Mouse (Mus musculus): ENCODE results near the gene Llgl2. TPM values are rescaled to one million over a fixed set of nuclear protein-coding genes. Genes with fewer than 3 reads are reported as not detected.

The Llgl2 gene
- polyA plus RNA-seq, 1 experiment, result 0.43 TPM

DNA sequence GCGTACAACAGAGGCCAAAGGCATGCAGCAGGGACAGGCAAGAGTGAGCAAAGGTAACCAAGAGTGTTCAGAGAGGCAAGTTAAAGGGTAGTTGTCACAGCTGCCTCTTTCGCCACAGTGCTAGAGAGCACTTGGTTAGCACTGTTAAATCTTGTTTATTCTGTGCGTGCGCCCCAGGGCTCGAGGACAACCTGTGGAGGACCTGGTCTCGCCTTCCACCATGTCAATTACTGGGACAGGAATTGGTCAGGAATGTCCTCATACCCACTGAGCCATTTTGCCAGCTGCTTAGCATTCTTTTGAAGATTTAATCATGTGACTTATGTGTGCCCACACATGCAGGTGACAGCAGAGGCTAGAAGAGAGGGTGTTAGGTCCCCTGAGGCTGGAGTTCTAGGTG, 65.3 kb downstream of the Llgl2 start:
- TF ChIP-seq REST (IDR thresholded peaks at IDR 0.05; ENCODE audit: insufficient read depth, insufficient read length), result no peak
- no peak for TF ChIP-seq USF1 (IDR thresholded peaks at IDR 0.05; ENCODE audit: low read depth)
- no peak for TF ChIP-seq MAX (IDR thresholded peaks at IDR 0.05; ENCODE audit: low read depth)
- TF ChIP-seq TCF12 (IDR thresholded peaks at IDR 0.05; ENCODE audit: insufficient read depth, poor library complexity, severe bottlenecking), result no peak
- no peak for TF ChIP-seq MYOG (IDR thresholded peaks at IDR 0.05; ENCODE audit: control insufficient read depth in 1 of 3, insufficient read depth in 1 of 3, insufficient read length in 2 of 3, low read depth in 2 of 3)
- no peak for TF ChIP-seq MYOD1 (IDR thresholded peaks at IDR 0.05; ENCODE audit: control insufficient read depth in 1 of 3, insufficient read length in 2 of 3, low read depth in 2 of 3)
- no peak for TF ChIP-seq CEBPB (IDR thresholded peaks at IDR 0.05; ENCODE audit: insufficient read depth, poor library complexity, severe bottlenecking)
- no peak for TF ChIP-seq POLR2A (IDR thresholded peaks at IDR 0.05; ENCODE audit: insufficient read length, low read depth)
- TF ChIP-seq SRF (IDR thresholded peaks at IDR 0.05; ENCODE audit: control insufficient read depth, insufficient read length, low read depth), result no peak
- no peak for TF ChIP-seq TCF3 (IDR thresholded peaks at IDR 0.05; ENCODE audit: insufficient read length, low read depth)
- TF ChIP-seq E2F4 (IDR thresholded peaks at IDR 0.05; ENCODE audit: insufficient read depth), result no peak
- no peak for TF ChIP-seq POLR2AphosphoS2 (IDR thresholded peaks at IDR 0.05; ENCODE audit: insufficient read length, low read depth)
- Histone ChIP-seq H3K27me3 (ENCODE audit: control insufficient read depth, insufficient read depth, insufficient read length) (peaks cover 39% of the 10 kb centered on the region), H3K36me3 (ENCODE audit: control insufficient read depth, insufficient read depth) (no peaks in the 10 kb centered on the region), H3K79me2 (ENCODE audit: control insufficient read depth, insufficient read depth) (no peaks in the 10 kb centered on the region), H3K4me3 (no peak overlapping the region), H3ac (ENCODE audit: control insufficient read depth, insufficient read length) (no peak overlapping the region), H3K4me2 (ENCODE audit: low read depth) (no peak overlapping the region)

DNA sequence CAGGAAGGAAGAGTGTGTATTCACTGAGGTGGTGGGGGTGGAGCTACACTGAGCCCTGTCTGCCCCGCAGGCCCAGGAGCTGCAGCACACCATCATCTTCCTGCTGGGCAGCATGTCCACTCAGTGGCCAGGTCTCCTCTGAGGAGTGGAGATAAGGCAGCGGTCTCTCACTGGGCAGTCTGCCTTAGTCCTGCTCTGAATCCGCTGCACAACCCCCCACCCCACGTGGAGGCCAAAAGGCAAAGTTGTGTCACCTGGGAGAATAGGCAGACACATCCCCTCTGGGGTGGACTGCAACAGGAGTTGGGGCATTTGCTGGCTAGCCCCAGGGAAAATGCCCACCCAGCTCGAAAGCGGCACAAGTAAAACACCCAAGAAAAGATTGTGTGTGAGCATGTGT, 68.4 kb downstream of the Llgl2 start:
- TF ChIP-seq POLR2A (IDR thresholded peaks at IDR 0.05; ENCODE audit: insufficient read length, low read depth) (no peak), E2F4 (IDR thresholded peaks at IDR 0.05; ENCODE audit: insufficient read depth) (no peak), MYOD1 (IDR thresholded peaks at IDR 0.05; ENCODE audit: control insufficient read depth in 1 of 3, insufficient read length in 2 of 3, low read depth in 2 of 3) (no peak), REST (IDR thresholded peaks at IDR 0.05; ENCODE audit: insufficient read depth, insufficient read length) (no peak), TCF12 (IDR thresholded peaks at IDR 0.05; ENCODE audit: insufficient read depth, poor library complexity, severe bottlenecking) (no peak), USF1 (IDR thresholded peaks at IDR 0.05; ENCODE audit: low read depth) (no peak), MAX (IDR thresholded peaks at IDR 0.05; ENCODE audit: low read depth) (no peak), POLR2AphosphoS2 (IDR thresholded peaks at IDR 0.05; ENCODE audit: insufficient read length, low read depth) (no peak), MYOG (IDR thresholded peaks at IDR 0.05; ENCODE audit: control insufficient read depth in 1 of 3, insufficient read depth in 1 of 3, insufficient read length in 2 of 3, low read depth in 2 of 3) (no peak), SRF (IDR thresholded peaks at IDR 0.05; ENCODE audit: control insufficient read depth, insufficient read length, low read depth) (no peak), TCF3 (IDR thresholded peaks at IDR 0.05; ENCODE audit: insufficient read length, low read depth) (no peak), CEBPB (IDR thresholded peaks at IDR 0.05; ENCODE audit: insufficient read depth, poor library complexity, severe bottlenecking) (no peak)
- Histone ChIP-seq H3ac (ENCODE audit: control insufficient read depth, insufficient read length) (no peak overlapping the region), H3K36me3 (ENCODE audit: control insufficient read depth, insufficient read depth) (no peaks in the 10 kb centered on the region), H3K27me3 (ENCODE audit: control insufficient read depth, insufficient read depth, insufficient read length) (peaks cover 12% of the 10 kb centered on the region), H3K4me2 (ENCODE audit: low read depth) (no peak overlapping the region), H3K4me3 (no peak overlapping the region), H3K79me2 (ENCODE audit: control insufficient read depth, insufficient read depth) (no peaks in the 10 kb centered on the region)

DNA sequence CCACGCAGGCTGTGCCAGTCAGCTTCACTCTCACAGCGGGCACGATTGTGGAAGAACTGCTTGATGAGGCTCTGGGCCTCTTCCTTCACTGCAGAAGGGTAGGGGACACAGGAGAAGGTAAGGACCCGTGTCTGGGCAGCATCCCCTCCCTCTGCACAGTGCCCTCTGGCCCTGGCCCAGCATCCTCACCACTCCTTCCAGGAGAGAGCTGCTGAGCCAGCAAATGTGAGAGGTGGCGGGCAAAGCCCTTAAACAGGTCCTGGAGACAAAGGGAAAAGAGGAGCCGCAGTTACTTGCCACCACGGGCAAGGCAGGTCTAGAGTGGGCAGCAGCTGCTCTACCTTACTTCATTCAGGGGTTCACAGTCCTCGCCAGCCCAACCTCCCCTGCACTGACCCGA, 69.2 kb downstream of the Llgl2 start:
- H3K27me3 ChIP-seq (ENCODE audit: control insufficient read depth, insufficient read depth, insufficient read length), result peaks cover 10% of the 10 kb centered on the region
- no peaks in the 10 kb centered on the region for H3K36me3 ChIP-seq (ENCODE audit: control insufficient read depth, insufficient read depth)
- no peak overlapping the region for H3K4me3 ChIP-seq
- no peak overlapping the region for H3ac ChIP-seq (ENCODE audit: control insufficient read depth, insufficient read length)
- H3K79me2 ChIP-seq (ENCODE audit: control insufficient read depth, insufficient read depth), result no peaks in the 10 kb centered on the region
- no peak for TF ChIP-seq E2F4 (IDR thresholded peaks at IDR 0.05; ENCODE audit: insufficient read depth)
- no peak for TF ChIP-seq MYOD1 (IDR thresholded peaks at IDR 0.05; ENCODE audit: control insufficient read depth in 1 of 3, insufficient read length in 2 of 3, low read depth in 2 of 3)
- no peak for TF ChIP-seq MAX (IDR thresholded peaks at IDR 0.05; ENCODE audit: low read depth)
- H3K4me2 ChIP-seq (ENCODE audit: low read depth), result no peak overlapping the region

DNA sequence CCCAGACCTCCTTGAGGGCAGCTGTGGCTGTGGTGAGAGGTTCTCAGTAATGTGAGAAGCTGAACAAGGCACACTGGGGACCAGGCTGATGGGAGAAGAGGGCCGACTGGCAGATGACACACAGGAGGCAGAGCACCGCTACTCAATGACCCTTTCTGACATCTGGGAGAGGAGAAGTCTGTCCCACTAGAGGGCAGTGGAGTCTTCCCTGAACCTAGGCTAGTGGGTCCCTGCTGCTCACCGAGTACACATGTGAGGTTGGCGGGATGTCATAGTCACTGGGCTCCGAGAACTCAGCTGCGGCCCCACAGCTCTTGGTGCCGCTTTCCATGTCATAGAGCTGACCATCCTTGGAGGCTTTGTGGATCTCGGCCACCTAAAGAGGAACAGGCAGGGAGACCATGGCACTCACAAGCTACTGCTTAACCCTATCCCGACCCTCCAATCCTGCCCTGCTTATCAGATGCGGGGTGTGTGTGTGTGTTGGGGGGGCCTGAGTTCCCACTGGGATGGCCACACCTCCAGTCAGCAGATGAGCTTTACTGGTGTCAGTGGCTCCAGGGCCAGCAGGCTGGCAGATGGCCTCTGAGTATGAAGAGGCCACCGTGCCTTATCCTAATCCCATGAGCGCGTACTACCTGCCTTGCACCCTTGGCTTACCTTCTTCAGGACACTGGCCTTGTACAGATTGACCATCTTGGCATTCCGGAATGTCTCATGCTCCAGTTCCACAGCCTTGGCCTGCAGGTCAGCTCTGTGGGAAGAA, 71.1 kb downstream of the Llgl2 start:
- TF ChIP-seq CEBPB (IDR thresholded peaks at IDR 0.05; ENCODE audit: insufficient read depth, poor library complexity, severe bottlenecking) (no peak), TCF12 (IDR thresholded peaks at IDR 0.05; ENCODE audit: insufficient read depth, poor library complexity, severe bottlenecking) (no peak), TCF3 (IDR thresholded peaks at IDR 0.05; ENCODE audit: insufficient read length, low read depth) (no peak), MYOG (IDR thresholded peaks at IDR 0.05; ENCODE audit: control insufficient read depth in 1 of 3, insufficient read depth in 1 of 3, insufficient read length in 2 of 3, low read depth in 2 of 3) (no peak), POLR2AphosphoS2 (IDR thresholded peaks at IDR 0.05; ENCODE audit: insufficient read length, low read depth) (no peak), MAX (IDR thresholded peaks at IDR 0.05; ENCODE audit: low read depth) (no peak), SRF (IDR thresholded peaks at IDR 0.05; ENCODE audit: control insufficient read depth, insufficient read length, low read depth) (no peak), USF1 (IDR thresholded peaks at IDR 0.05; ENCODE audit: low read depth) (no peak), REST (IDR thresholded peaks at IDR 0.05; ENCODE audit: insufficient read depth, insufficient read length) (no peak), POLR2A (IDR thresholded peaks at IDR 0.05; ENCODE audit: insufficient read length, low read depth) (no peak)
- H3K4me2 ChIP-seq (ENCODE audit: low read depth), result no peak overlapping the region
- no peaks in the 10 kb centered on the region for H3K79me2 ChIP-seq (ENCODE audit: control insufficient read depth, insufficient read depth)
- no peak overlapping the region for H3K4me3 ChIP-seq
- H3ac ChIP-seq (ENCODE audit: control insufficient read depth, insufficient read length), result no peak overlapping the region
- no peaks in the 10 kb centered on the region for H3K36me3 ChIP-seq (ENCODE audit: control insufficient read depth, insufficient read depth)
- peaks cover 5% of the 10 kb centered on the region for H3K27me3 ChIP-seq (ENCODE audit: control insufficient read depth, insufficient read depth, insufficient read length)

DNA sequence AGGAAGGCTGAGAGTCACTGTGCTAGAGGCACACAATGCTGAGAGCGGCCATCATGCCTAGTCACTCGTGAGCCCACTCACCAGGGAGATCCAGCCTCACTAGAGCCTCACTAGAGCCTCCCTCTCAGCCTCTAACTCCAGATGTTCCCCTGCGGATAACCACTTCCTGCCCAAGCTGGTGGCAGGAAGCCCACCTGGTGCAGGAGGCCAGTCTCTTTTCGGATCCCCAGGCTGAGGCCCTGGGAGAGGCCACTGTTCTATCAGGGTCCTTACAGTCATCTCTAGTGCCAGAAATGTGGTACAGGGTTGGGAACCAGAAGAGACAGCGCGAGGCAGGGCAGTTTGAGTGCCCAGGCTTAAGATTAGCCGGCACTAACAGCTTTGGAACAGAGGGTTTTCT, 74.6 kb downstream of the Llgl2 start:
- TF ChIP-seq TCF3 (IDR thresholded peaks at IDR 0.05; ENCODE audit: insufficient read length, low read depth) (no peak), CEBPB (IDR thresholded peaks at IDR 0.05; ENCODE audit: insufficient read depth, poor library complexity, severe bottlenecking) (no peak), E2F4 (IDR thresholded peaks at IDR 0.05; ENCODE audit: insufficient read depth) (no peak), MAX (IDR thresholded peaks at IDR 0.05; ENCODE audit: low read depth) (no peak), USF1 (IDR thresholded peaks at IDR 0.05; ENCODE audit: low read depth) (no peak), MYOG (IDR thresholded peaks at IDR 0.05; ENCODE audit: control insufficient read depth in 1 of 3, insufficient read depth in 1 of 3, insufficient read length in 2 of 3, low read depth in 2 of 3) (no peak), POLR2AphosphoS2 (IDR thresholded peaks at IDR 0.05; ENCODE audit: insufficient read length, low read depth) (no peak), REST (IDR thresholded peaks at IDR 0.05; ENCODE audit: insufficient read depth, insufficient read length) (no peak), TCF12 (IDR thresholded peaks at IDR 0.05; ENCODE audit: insufficient read depth, poor library complexity, severe bottlenecking) (no peak), MYOD1 (IDR thresholded peaks at IDR 0.05; ENCODE audit: control insufficient read depth in 1 of 3, insufficient read length in 2 of 3, low read depth in 2 of 3) (no peak), POLR2A (IDR thresholded peaks at IDR 0.05; ENCODE audit: insufficient read length, low read depth) (no peak), SRF (IDR thresholded peaks at IDR 0.05; ENCODE audit: control insufficient read depth, insufficient read length, low read depth) (no peak)
- no peaks in the 10 kb centered on the region for H3K36me3 ChIP-seq (ENCODE audit: control insufficient read depth, insufficient read depth)
- no peak overlapping the region for H3K4me3 ChIP-seq
- no peaks in the 10 kb centered on the region for H3K27me3 ChIP-seq (ENCODE audit: control insufficient read depth, insufficient read depth, insufficient read length)
- H3K79me2 ChIP-seq (ENCODE audit: control insufficient read depth, insufficient read depth), result no peaks in the 10 kb centered on the region
- no peak overlapping the region for H3ac ChIP-seq (ENCODE audit: control insufficient read depth, insufficient read length)
- no peak overlapping the region for H3K4me2 ChIP-seq (ENCODE audit: low read depth)
